Mouse (Mus musculus) embryonic fibroblast, embryonic 13.5 days (primary cell): ENCODE measurements around the gene Ubash3b. TPM values are rescaled to one million over a fixed set of nuclear protein-coding genes. Genes with fewer than 3 reads are reported as not detected.

ENCODE experiments used
- H3K27ac ChIP-seq: 2 replicates; pipeline ENCODE4 v1.5.1; 2012; ENCODE audit warnings: low read length, control low read depth, inconsistent platforms; ENCODE audit not compliant: insufficient read depth
- H3K4me1 ChIP-seq: 2 replicates; pipeline ENCODE4 v1.6.1; 2011; ENCODE audit warnings: low read length; ENCODE audit not compliant: control insufficient read depth, insufficient read depth
- H3K4me3 ChIP-seq: 2 replicates; pipeline ENCODE4 v1.5.1; 2011; ENCODE audit warnings: mild to moderate bottlenecking, control low read depth, low read length; ENCODE audit not compliant: insufficient read depth
- CTCF ChIP-seq: IDR thresholded peaks from 2 replicates; pipeline ENCODE4 v1.5.1; 2011; ENCODE audit warnings: mild to moderate bottlenecking, control low read depth, low read length, moderate library complexity, borderline replicate concordance; ENCODE audit not compliant: insufficient read depth
- POLR2A ChIP-seq: IDR thresholded peaks from 2 replicates; pipeline ENCODE4 v1.6.1; 2011; ENCODE audit warnings: low read depth, mild to moderate bottlenecking, control low read depth, low read length, moderate library complexity
- polyA plus RNA-seq: library from polyadenylated mRNA; stranded (reverse); fragments of >200 nt; gene quantifications from 2 replicates; pipeline ENCODE4 v1.2.4, GENCODE M21; 2011; ENCODE audit warnings: low read depth; ENCODE audit not compliant: missing spikeins, insufficient read length

Gene Ubash3b
- polyA plus RNA-seq, 1 experiment = 4.2 TPM

- TF ChIP-seq POLR2A (no peak), CTCF (no peak)
- no peak overlapping the region for H3K4me3 ChIP-seq
- H3K4me1 ChIP-seq = peaks cover 4% of the 10 kb centered on the region; the same call in 1 of the 2 replicates
- no peak overlapping the region for H3K27ac ChIP-seq
Measured at GRCm38 (mm10) chr9:41048216-41048615, 113.3 kb downstream of the Ubash3b start.

GRCm38 (mm10) chr9:41047654-41048053 lies 113.8 kb downstream of the Ubash3b start:
- no peak overlapping the region for H3K4me3 ChIP-seq
- no peak for TF ChIP-seq POLR2A
- TF ChIP-seq CTCF = no peak
- H3K27ac ChIP-seq = no peak overlapping the region
- peaks cover 4% of the 10 kb centered on the region; the same call in 1 of the 2 replicates for H3K4me1 ChIP-seq

- peak; percentile 9; the same call in 1 of the 2 replicates for TF ChIP-seq CTCF
- TF ChIP-seq POLR2A = no peak
- Histone ChIP-seq H3K4me3 (no peak overlapping the region), H3K27ac (no peak overlapping the region), H3K4me1 (peaks cover 4% of the 10 kb centered on the region; the same call in 1 of the 2 replicates)
Measured at GRCm38 (mm10) chr9:41044626-41045025, 116.9 kb downstream of the Ubash3b start.

- TF ChIP-seq POLR2A (no peak), CTCF (no peak)
- Histone ChIP-seq H3K4me3 (no peak overlapping the region), H3K4me1 (peaks cover under 1% of the 10 kb centered on the region; the same call in 1 of the 2 replicates), H3K27ac (no peak overlapping the region)
Measured at GRCm38 (mm10) chr9:41043641-41044040, 117.9 kb downstream of the Ubash3b start.

- no peaks in the 10 kb centered on the region for H3K4me1 ChIP-seq
- no peak overlapping the region for H3K4me3 ChIP-seq
- no peak overlapping the region for H3K27ac ChIP-seq
- TF ChIP-seq CTCF = no peak
- no peak for TF ChIP-seq POLR2A
Measured at GRCm38 (mm10) chr9:41041404-41041803, 120.1 kb downstream of the Ubash3b start.

- TF ChIP-seq CTCF (no peak), POLR2A (no peak)
- Histone ChIP-seq H3K4me1 (no peaks in the 10 kb centered on the region), H3K4me3 (no peak overlapping the region), H3K27ac (no peak overlapping the region)
Measured at GRCm38 (mm10) chr9:41038150-41038664, 123.3 kb downstream of the Ubash3b start.

GRCm38 (mm10) chr9:41031590-41032489 lies 129.7 kb downstream of the Ubash3b start:
- Histone ChIP-seq H3K27ac (no peak overlapping the region), H3K4me3 (no peak overlapping the region), H3K4me1 (no peaks in the 10 kb centered on the region)
- TF ChIP-seq POLR2A (no peak), CTCF (no peak)

GRCm38 (mm10) chr9:41029827-41030226 lies 131.7 kb downstream of the Ubash3b start:
- Histone ChIP-seq H3K27ac (no peak overlapping the region), H3K4me3 (no peak overlapping the region), H3K4me1 (no peaks in the 10 kb centered on the region)
- TF ChIP-seq CTCF (no peak), POLR2A (no peak)

GRCm38 (mm10) chr9:41028470-41028869 lies 133.0 kb downstream of the Ubash3b start:
- TF ChIP-seq CTCF (peak; percentile 49; the same call in 1 of the 2 replicates), POLR2A (no peak)
- H3K4me1 ChIP-seq = no peaks in the 10 kb centered on the region
- no peak overlapping the region for H3K27ac ChIP-seq
- no peak overlapping the region for H3K4me3 ChIP-seq

GRCm38 (mm10) chr9:41021690-41022089 lies 139.8 kb downstream of the Ubash3b start:
- Histone ChIP-seq H3K4me3 (no peak overlapping the region), H3K4me1 (peaks cover 3% of the 10 kb centered on the region; the same call in 1 of the 2 replicates)
- TF ChIP-seq POLR2A (no peak), CTCF (no peak)

More at GRCm38 (mm10) chr9:41021690-41022089, 139.8 kb downstream of the Ubash3b start:
- peak overlapping the region; percentile 84 for H3K27ac ChIP-seq
